22 mouse cellular contexts compared by ENCODE assay signal in the genomic region with DNA sequence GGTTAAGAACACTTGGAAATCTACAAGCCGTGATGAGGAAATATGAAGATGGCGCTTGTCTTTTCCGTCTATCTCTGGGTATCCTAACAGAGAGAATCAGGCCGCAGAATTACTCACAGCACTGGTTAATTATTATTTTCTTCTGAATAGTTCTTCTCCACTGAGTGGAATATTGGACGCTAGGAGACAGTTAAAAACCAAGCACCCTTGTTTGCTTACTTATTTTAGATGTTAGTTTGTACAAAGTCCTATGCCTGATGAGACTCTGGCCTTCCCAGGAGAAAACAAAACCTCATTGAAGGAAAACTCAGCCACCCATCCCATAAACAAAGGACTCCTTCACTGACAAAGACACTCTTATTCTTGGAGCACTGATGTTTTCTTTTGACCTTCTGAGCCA.
DNase-seq lines count a peak whose midpoint lies in the region; ATAC-seq and TF ChIP-seq lines count a peak whose summit lies in the region.
"Had no signal": no experiment of that assay in that cellular context is flagged by ENCODE, and none has a peak within 500 bp of the region (broad histone marks: within the 10 kb centered on the region; RNA-seq: fewer than 3 reads in every experiment).

No protein-coding gene starts in this region.

- no peaks in the 10 kb centered on the region for H3K27me3 ChIP-seq in intestine, embryonic 15.5 days (replicated peaks)
- H3K27me3 ChIP-seq in intestine, postnatal 0 days (replicated peaks; ENCODE audit: control insufficient read depth, insufficient read depth, low read length) = no peaks in the 10 kb centered on the region
- H3K27me3 ChIP-seq in liver, postnatal 0 days (ENCODE audit: insufficient read depth, low read length) = no peaks in the 10 kb centered on the region
- H3K27me3 ChIP-seq: embryonic facial prominence, embryonic 15.5 days; heart, embryonic 13.5 days had no signal

- peak; percentile 86 for DNase-seq in kidney, adult 9 months
- no peak for DNase-seq in kidney, postnatal 25 days
- DNase-seq in liver, postnatal 0 days = no peak
- no peak for DNase-seq in liver
- no peak for DNase-seq in adrenal gland, adult 18-20 months (ENCODE audit: low spot score in 2 of 2)
- DNase-seq: adrenal gland, postnatal 10 days; B cell, adult 2 months; cerebellum, adult 11 months; cerebellum, adult 8-10 months; cerebellum, postnatal 14 days; embryo, embryonic 11 days; gastrocnemius, postnatal 36 days; heart, adult 11 months; heart, postnatal 36 days had no signal

- ATAC-seq in intestine, embryonic 15.5 days = 0 out of 2 replicates have a peak, but pooled peaks have one; percentile 2
- no peak for ATAC-seq in intestine, postnatal 0 days
- no peak for ATAC-seq in liver, postnatal 0 days
- ATAC-seq: CD4-positive, CD25-positive, alpha-beta regulatory T cell, adult 4 months; forebrain, embryonic 14.5 days had no signal

- H3K4me3 ChIP-seq in intestine, embryonic 15.5 days (replicated peaks) = no peak overlapping the region
- H3K4me3 ChIP-seq in intestine, postnatal 0 days (ENCODE audit: low read depth, low read length) = no peak overlapping the region
- H3K4me3 ChIP-seq in liver, postnatal 0 days (ENCODE audit: low read depth, low read length) = no peak overlapping the region
- H3K4me3 ChIP-seq: embryonic facial prominence, embryonic 15.5 days; erythroblast, embryonic 14.5 days; forebrain, embryonic 10.5 days; heart, embryonic 13.5 days had no signal

- no peak overlapping the region for H3K27ac ChIP-seq in intestine, embryonic 15.5 days
- H3K27ac ChIP-seq in intestine, postnatal 0 days (ENCODE audit: low read depth, low read length) = no peak overlapping the region
- 0 out of 2 replicates have a peak overlapping the region, but pooled peaks have one; percentile 6 for H3K27ac ChIP-seq in liver, postnatal 0 days (ENCODE audit: low read depth)
- H3K27ac ChIP-seq: embryonic facial prominence, embryonic 15.5 days; forebrain, embryonic 10.5 days; heart, embryonic 13.5 days had no signal

- no peaks in the 10 kb centered on the region for H3K4me1 ChIP-seq in intestine, embryonic 15.5 days (replicated peaks)
- no peaks in the 10 kb centered on the region for H3K4me1 ChIP-seq in intestine, postnatal 0 days (replicated peaks; ENCODE audit: control insufficient read depth, insufficient read depth, low read length)
- peaks cover 7% of the 10 kb centered on the region for H3K4me1 ChIP-seq in liver, postnatal 0 days (ENCODE audit: insufficient read depth)

- no peaks in the 10 kb centered on the region for H3K36me3 ChIP-seq in intestine, embryonic 15.5 days
- H3K36me3 ChIP-seq in intestine, postnatal 0 days (ENCODE audit: control insufficient read depth, insufficient read depth) = no peaks in the 10 kb centered on the region
- H3K36me3 ChIP-seq in liver, postnatal 0 days (replicated peaks; ENCODE audit: insufficient read depth, low read length) = no peaks in the 10 kb centered on the region
- H3K36me3 ChIP-seq: embryonic facial prominence, embryonic 15.5 days; forebrain, embryonic 10.5 days; heart, embryonic 13.5 days had no signal

- TF ChIP-seq CTCF in intestine, postnatal 0 days (IDR thresholded peaks at IDR 0.05; ENCODE audit: low read depth) = no peak
- no peak for TF ChIP-seq CTCF in liver, postnatal 0 days (IDR thresholded peaks at IDR 0.05; ENCODE audit: low read depth)

- no peak overlapping the region for H3K9ac ChIP-seq in intestine, embryonic 15.5 days
- no peak overlapping the region for H3K9ac ChIP-seq in intestine, postnatal 0 days (ENCODE audit: low read depth, low read length)
- no peak overlapping the region for H3K9ac ChIP-seq in liver, postnatal 0 days (replicated peaks)
- H3K9ac ChIP-seq: embryonic facial prominence, embryonic 15.5 days; heart, embryonic 13.5 days had no signal

- H3K9me3 ChIP-seq in intestine, embryonic 15.5 days = no peaks in the 10 kb centered on the region
- no peaks in the 10 kb centered on the region for H3K9me3 ChIP-seq in intestine, postnatal 0 days (ENCODE audit: control insufficient read depth)
- no peaks in the 10 kb centered on the region for H3K9me3 ChIP-seq in liver, postnatal 0 days (ENCODE audit: low read length)
- H3K9me3 ChIP-seq: embryonic facial prominence, embryonic 15.5 days; forebrain, embryonic 10.5 days; heart, embryonic 13.5 days had no signal

- 66% methylated on average over 5 of the region's 5 CpGs for WGBS in intestine, embryonic 15.5 days
- WGBS in intestine, postnatal 0 days = 40% methylated on average over 5 of the region's 5 CpGs
- 56% methylated on average over 5 of the region's 5 CpGs for WGBS in liver, postnatal 0 days (ENCODE audit: insufficient replicate concordance)

- no peak overlapping the region for H3K4me2 ChIP-seq in intestine, embryonic 15.5 days (replicated peaks)
- H3K4me2 ChIP-seq in intestine, postnatal 0 days (replicated peaks; ENCODE audit: low read depth) = no peak overlapping the region
- no peak overlapping the region for H3K4me2 ChIP-seq in liver, postnatal 0 days (ENCODE audit: low read depth, low read length)
- H3K4me2 ChIP-seq: embryonic facial prominence, embryonic 15.5 days; heart, embryonic 13.5 days had no signal

- no peak for TF ChIP-seq EP300 in liver, postnatal 0 days (IDR thresholded peaks at IDR 0.05; ENCODE audit: low read depth)
